Mouse (Mus musculus): ENCODE measurements around the gene Capn8.

GRCm38 (mm10) chr1:182520091-182520937 lies 44.5 kb upstream of the Capn8 start:
- TF ChIP-seq CTCF (IDR thresholded peaks at IDR 0.05; ENCODE audit: low read depth) (peak; percentile 29), EP300 (optimal IDR thresholded peaks at IDR 0.05) (no peak)

Measured in stomach, postnatal 0 days (tissue).